ENCODE assay signal across 21 mouse cellular contexts in the genomic region with DNA sequence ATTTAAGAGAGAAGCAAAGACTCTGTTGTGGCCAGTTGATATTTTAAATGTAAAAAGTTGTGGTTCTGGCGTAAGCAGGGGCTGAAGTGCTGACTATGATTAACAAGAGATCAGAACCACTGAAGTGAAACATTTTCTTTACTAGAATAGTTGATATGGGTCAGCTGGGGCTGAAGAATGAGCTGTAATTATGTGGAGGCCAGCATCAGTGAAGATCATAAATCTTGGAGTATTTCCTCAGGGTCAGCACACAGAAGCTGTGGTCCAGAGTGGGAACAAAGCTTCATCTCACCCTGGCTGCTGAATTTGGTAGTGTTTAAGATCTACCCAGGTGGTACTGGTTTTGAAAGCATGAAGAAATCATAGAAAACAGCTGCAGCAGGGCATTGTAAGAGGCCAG.
"Had no signal": no experiment of that assay in that cellular context is flagged by ENCODE, and none has a peak within 500 bp of the region (broad histone marks: within the 10 kb centered on the region; RNA-seq: fewer than 3 reads in every experiment).

No protein-coding gene starts in this region.

- H3K9ac ChIP-seq: forebrain, embryonic 15.5 days; forebrain, postnatal 0 days; heart, embryonic 12.5 days; hindbrain, embryonic 13.5 days; hindbrain, embryonic 15.5 days; limb, embryonic 13.5 days; limb, embryonic 15.5 days; liver, embryonic 12.5 days; liver, embryonic 14.5 days had no signal

- H3K9me3 ChIP-seq: forebrain, embryonic 15.5 days; heart, embryonic 10.5 days; heart, embryonic 12.5 days; hindbrain, embryonic 13.5 days; hindbrain, embryonic 15.5 days; limb, embryonic 13.5 days; limb, embryonic 15.5 days; liver, embryonic 12.5 days had no signal

- H3K4me2 ChIP-seq: forebrain, embryonic 15.5 days; heart, embryonic 12.5 days; hindbrain, embryonic 13.5 days; hindbrain, embryonic 15.5 days; limb, embryonic 13.5 days; limb, embryonic 15.5 days; liver, embryonic 12.5 days had no signal

- H3K27me3 ChIP-seq: forebrain, embryonic 15.5 days; heart, embryonic 12.5 days; hindbrain, embryonic 13.5 days; hindbrain, embryonic 15.5 days; limb, embryonic 13.5 days; limb, embryonic 15.5 days; liver, embryonic 12.5 days had no signal

- H3K4me1 ChIP-seq: forebrain, embryonic 15.5 days; heart, embryonic 12.5 days; hindbrain, embryonic 13.5 days; hindbrain, embryonic 15.5 days; limb, embryonic 15.5 days; liver, embryonic 12.5 days had no signal

- H3K4me3 ChIP-seq: forebrain, embryonic 15.5 days; heart, embryonic 10.5 days; heart, embryonic 12.5 days; hindbrain, embryonic 13.5 days; hindbrain, embryonic 15.5 days; limb, embryonic 13.5 days; limb, embryonic 15.5 days; liver, embryonic 12.5 days had no signal

- DNase-seq: forebrain, postnatal 0 days; gastrocnemius, postnatal 14 days; gastrocnemius, postnatal 36 days; heart, adult 18-20 months; heart, postnatal 10 days; kidney, adult 11 months; kidney, adult 8-10 months; layer of hippocampus, adult 9-11 months; layer of hippocampus, postnatal 36 days; left cerebral cortex, postnatal 4 days had no signal

- H3K36me3 ChIP-seq: forebrain, embryonic 15.5 days; heart, embryonic 10.5 days; heart, embryonic 12.5 days; hindbrain, embryonic 13.5 days; hindbrain, embryonic 15.5 days; limb, embryonic 13.5 days; limb, embryonic 15.5 days; liver, embryonic 12.5 days had no signal

- H3K27ac ChIP-seq: forebrain, embryonic 15.5 days; heart, embryonic 10.5 days; hindbrain, embryonic 13.5 days; hindbrain, embryonic 15.5 days; hindbrain, postnatal 0 days; limb, embryonic 13.5 days; limb, embryonic 15.5 days; liver, embryonic 12.5 days; liver, embryonic 14.5 days had no signal

- ATAC-seq: forebrain, embryonic 15.5 days; forebrain, postnatal 0 days; hindbrain, postnatal 0 days; intestine, embryonic 16.5 days; liver, embryonic 12.5 days had no signal
